Mouse (Mus musculus): ENCODE data around the gene 4930407I10Rik.

GRCm38 (mm10) chr15:82085606-82086005, 26.7 kb downstream of the 4930407I10Rik start:
- TF ChIP-seq GATA1 (IDR thresholded peaks at IDR 0.05; ENCODE audit: borderline replicate concordance, low read length) (no peak), FLI1 (IDR thresholded peaks at IDR 0.05; ENCODE audit: low read length) (no peak)
